Mouse (Mus musculus) intestine, postnatal 0 days (tissue): ENCODE results near the gene Cdca3. TPM values are rescaled to one million over a fixed set of nuclear protein-coding genes. Genes with fewer than 3 reads are reported as not detected.
"Not testable (repeated sequence)": the region's sequence is repeated elsewhere in the genome, so short reads cannot be mapped to it uniquely, and the experiment has no call there.

ENCODE experiments used
- ATAC-seq: fragments of 200-750 bp; cut with Nextera tagmentation; 2 replicates; pipeline ENCODE4 v1.8.0; 2017; ENCODE audit warnings: mild to moderate bottlenecking, moderate TSS enrichment, moderate library complexity
- H3K27ac ChIP-seq: fragments of 300-500 bp; sonication (generic); 2 replicates; pipeline ENCODE4 v1.5.1; 2014; ENCODE audit warnings: mild to moderate bottlenecking, low read depth, low read length, moderate library complexity
- H3K27me3 ChIP-seq: fragments of 300-500 bp; sonication (generic); replicated peaks from 2 replicates; pipeline ENCODE4 v1.6.1; 2014; ENCODE audit warnings: low read length, mixed read lengths; ENCODE audit not compliant: control insufficient read depth, insufficient read depth
- H3K36me3 ChIP-seq: fragments of 300-500 bp; sonication (generic); 2 replicates; pipeline ENCODE4 v1.6.1; 2014; ENCODE audit warnings: mild to moderate bottlenecking, moderate library complexity; ENCODE audit not compliant: control insufficient read depth, insufficient read depth
- H3K4me1 ChIP-seq: fragments of 300-500 bp; sonication (generic); replicated peaks from 2 replicates; pipeline ENCODE4 v1.6.1; 2014; ENCODE audit warnings: antibody characterized with exemption, low read length, mixed read lengths; ENCODE audit not compliant: control insufficient read depth, insufficient read depth
- H3K4me2 ChIP-seq: fragments of 300-500 bp; sonication (generic); replicated peaks from 2 replicates; pipeline ENCODE4 v1.6.1; 2014; ENCODE audit warnings: low read depth, mild to moderate bottlenecking, moderate library complexity
- H3K4me3 ChIP-seq: fragments of 300-500 bp; sonication (generic); 2 replicates; pipeline ENCODE4 v1.5.1; 2014; ENCODE audit warnings: low read depth, low read length
- H3K9ac ChIP-seq: fragments of 300-500 bp; sonication (generic); 2 replicates; pipeline ENCODE4 v1.6.1; 2014; ENCODE audit warnings: mild to moderate bottlenecking, low read depth, low read length
- H3K9me3 ChIP-seq: fragments of 300-500 bp; sonication (generic); 2 replicates; pipeline ENCODE4 v1.6.1; 2016; ENCODE audit warnings: mixed run types; ENCODE audit not compliant: control insufficient read depth
- CTCF ChIP-seq: sonication (generic); IDR thresholded peaks from 2 replicates; pipeline ENCODE4 v1.5.1; 2016; ENCODE audit warnings: low read depth, mild to moderate bottlenecking, control low read depth, antibody characterized with exemption, moderate library complexity
- WGBS: fragments of 180-500 bp; shearing (Covaris S2); extraction: QIAGEN DNeasy Blood & Tissue Kit; methylation state at CpG from one replicate; pipeline ENCODE4 v1.1.7; 2014; 5-methylcytosine and 5-hydroxymethylcytosine counted together
- polyA plus RNA-seq: library from polyadenylated mRNA; unstranded; fragments of >200 nt; fragmentation: Nextera tagmentation; extraction: Ambion mirVana; gene quantifications from 2 replicates; pipeline ENCODE4 v1.2.1, GENCODE M21; 2015

Cdca3 gene
- polyA plus RNA-seq, 1 experiment from 2014 or later: 57.4 TPM

- no peak overlapping the region for H3K9ac ChIP-seq
- 77% methylated on average over 4 of the region's 4 CpGs for WGBS
- no peak overlapping the region for H3K4me2 ChIP-seq
- no peaks in the 10 kb centered on the region for H3K4me1 ChIP-seq
- ATAC-seq: peak; percentile 45; the same call in 1 of the 2 replicates
- H3K4me3 ChIP-seq: no peak overlapping the region
- H3K27me3 ChIP-seq: no peaks in the 10 kb centered on the region
- no peaks in the 10 kb centered on the region for H3K36me3 ChIP-seq
- no peak for TF ChIP-seq CTCF
- H3K9me3 ChIP-seq: no peaks in the 10 kb centered on the region
- no peak overlapping the region for H3K27ac ChIP-seq
Observed at GRCm38 (mm10) chr6:124789519-124789918, 39.8 kb upstream of the Cdca3 start.

GRCm38 (mm10) chr6:124790121-124790520 is 39.2 kb upstream of the Cdca3 start:
- no peaks in the 10 kb centered on the region for H3K9me3 ChIP-seq
- H3K27ac ChIP-seq: no peak overlapping the region
- H3K36me3 ChIP-seq: no peaks in the 10 kb centered on the region
- no peak overlapping the region for H3K4me3 ChIP-seq
- WGBS: 60% methylated on average over 4 of the region's 4 CpGs
- no peaks in the 10 kb centered on the region for H3K4me1 ChIP-seq
- ATAC-seq: no peak
- H3K27me3 ChIP-seq: no peaks in the 10 kb centered on the region
- no peak for TF ChIP-seq CTCF
- H3K4me2 ChIP-seq: no peak overlapping the region
- no peak overlapping the region for H3K9ac ChIP-seq

GRCm38 (mm10) chr6:124791911-124792310 is 37.4 kb upstream of the Cdca3 start:
- Histone ChIP-seq H3K27me3 (no peaks in the 10 kb centered on the region), H3K9ac (no peak overlapping the region), H3K9me3 (no peaks in the 10 kb centered on the region), H3K27ac (no peak overlapping the region), H3K4me2 (no peak overlapping the region), H3K4me3 (no peak overlapping the region), H3K36me3 (no peaks in the 10 kb centered on the region), H3K4me1 (no peaks in the 10 kb centered on the region)
- no peak for TF ChIP-seq CTCF
- WGBS: 87% methylated on average over 3 of the region's 3 CpGs
- ATAC-seq: no peak

- Histone ChIP-seq H3K9me3 (no peaks in the 10 kb centered on the region), H3K9ac (no peak overlapping the region), H3K4me3 (no peak overlapping the region), H3K4me2 (no peak overlapping the region), H3K27me3 (no peaks in the 10 kb centered on the region), H3K27ac (no peak overlapping the region), H3K4me1 (no peaks in the 10 kb centered on the region), H3K36me3 (no peaks in the 10 kb centered on the region)
- WGBS: 64% methylated on average over 4 of the region's 4 CpGs
- no peak for TF ChIP-seq CTCF
- ATAC-seq: no peak
Observed at GRCm38 (mm10) chr6:124795781-124796180, 33.6 kb upstream of the Cdca3 start.

GRCm38 (mm10) chr6:124796200-124796599 is 33.1 kb upstream of the Cdca3 start:
- no peak overlapping the region for H3K27ac ChIP-seq
- no peaks in the 10 kb centered on the region for H3K27me3 ChIP-seq
- H3K9me3 ChIP-seq: no peaks in the 10 kb centered on the region
- H3K4me3 ChIP-seq: no peak overlapping the region
- H3K4me2 ChIP-seq: no peak overlapping the region
- no peak for ATAC-seq
- H3K9ac ChIP-seq: no peak overlapping the region
- H3K4me1 ChIP-seq: no peaks in the 10 kb centered on the region
- H3K36me3 ChIP-seq: no peaks in the 10 kb centered on the region
- TF ChIP-seq CTCF: no peak
- WGBS: 60% methylated on average over 2 of the region's 2 CpGs

- not testable (repeated sequence) for H3K4me1 ChIP-seq, H3K9me3 ChIP-seq, H3K4me3 ChIP-seq, H3K27ac ChIP-seq, H3K9ac ChIP-seq, H3K27me3 ChIP-seq, H3K36me3 ChIP-seq
- 0 out of 2 replicates have a peak, but pooled peaks have one; percentile 23 for ATAC-seq
- peak overlapping the region; percentile 37 for H3K4me2 ChIP-seq
- WGBS: 16% methylated on average over 4 of the region's 9 CpGs
Observed at GRCm38 (mm10) chr6:124802400-124802799, 26.9 kb upstream of the Cdca3 start.

- H3K36me3 ChIP-seq: no peaks in the 10 kb centered on the region
- 74% methylated on average over 3 of the region's 3 CpGs for WGBS
- no peaks in the 10 kb centered on the region for H3K9me3 ChIP-seq
- H3K4me3 ChIP-seq: no peak overlapping the region
- H3K27me3 ChIP-seq: no peaks in the 10 kb centered on the region
- no peak overlapping the region for H3K4me2 ChIP-seq
- ATAC-seq: no peak
- no peak for TF ChIP-seq CTCF
- H3K9ac ChIP-seq: no peak overlapping the region
- peaks cover 4% of the 10 kb centered on the region; the same call in 1 of the 2 replicates for H3K4me1 ChIP-seq
- no peak overlapping the region for H3K27ac ChIP-seq
Observed at GRCm38 (mm10) chr6:124803061-124803460, 26.3 kb upstream of the Cdca3 start.

- ATAC-seq, H3K9me3 ChIP-seq: not testable (repeated sequence)
Observed at GRCm38 (mm10) chr6:124803691-124804090, 25.7 kb upstream of the Cdca3 start.

More at GRCm38 (mm10) chr6:124803691-124804090, 25.7 kb upstream of the Cdca3 start:
- not testable (repeated sequence) for H3K4me2 ChIP-seq, H3K36me3 ChIP-seq, H3K27me3 ChIP-seq, H3K4me3 ChIP-seq, H3K4me1 ChIP-seq, H3K27ac ChIP-seq, H3K9ac ChIP-seq
- 97% methylated on average over 4 of the region's 4 CpGs for whole genome bisulfite sequencing
